Comparison of ENCODE assay signal across 28 mouse cellular contexts in the genomic region with DNA sequence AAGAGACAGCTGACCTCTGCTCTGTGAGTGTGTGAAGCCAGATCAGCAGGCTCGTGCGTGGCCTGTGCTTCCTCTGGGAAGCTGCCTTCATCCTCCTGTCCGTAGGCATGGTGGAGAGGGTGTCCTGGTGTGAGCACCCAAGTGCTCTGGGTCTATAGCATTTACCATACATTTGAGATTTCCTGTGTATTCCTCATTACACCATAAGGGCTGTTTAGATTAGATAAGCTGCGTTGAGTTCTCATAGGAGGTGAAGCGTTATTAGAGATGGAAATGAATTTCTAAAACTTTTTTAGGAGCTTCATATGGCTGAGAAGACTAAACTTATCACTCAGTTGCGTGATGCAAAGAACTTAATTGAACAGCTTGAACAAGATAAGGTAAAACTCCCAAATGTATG. TPM values are rescaled to one million over a fixed set of nuclear protein-coding genes. Genes with fewer than 3 reads are reported as not detected.
DNase-seq lines count a peak whose midpoint lies in the region; ATAC-seq and TF ChIP-seq lines count a peak whose summit lies in the region.
"Had no signal": no experiment of that assay in that cellular context is flagged by ENCODE, and none has a peak within 500 bp of the region (broad histone marks: within the 10 kb centered on the region; RNA-seq: fewer than 3 reads in every experiment).

No protein-coding gene starts in this region.

- TF ChIP-seq RAD21 in MEL (IDR thresholded peaks at IDR 0.05; ENCODE audit: low read depth, low read length) = no peak

- no peak overlapping the region for H3K4me2 ChIP-seq in liver, embryonic 13.5 days
- H3K4me2 ChIP-seq in liver, embryonic 11.5 days = no peak overlapping the region
- no peak overlapping the region for H3K4me2 ChIP-seq in forebrain, embryonic 13.5 days
- H3K4me2 ChIP-seq: embryonic facial prominence, embryonic 12.5 days; embryonic facial prominence, embryonic 15.5 days; forebrain, embryonic 15.5 days; hindbrain, embryonic 12.5 days; hindbrain, embryonic 15.5 days had no signal

- 52% methylated on average over 6 of the region's 6 CpGs for WGBS in liver, embryonic 13.5 days (ENCODE audit: insufficient replicate concordance)
- WGBS in liver, embryonic 11.5 days = 79% methylated on average over 6 of the region's 6 CpGs
- WGBS in forebrain, embryonic 13.5 days = 95% methylated on average over 6 of the region's 6 CpGs

- H3K9ac ChIP-seq in liver, embryonic 13.5 days = no peak overlapping the region
- no peak overlapping the region for H3K9ac ChIP-seq in liver, embryonic 11.5 days (ENCODE audit: low read depth, low read length)
- H3K9ac ChIP-seq in ES-E14 (ENCODE audit: insufficient read depth, low read depth, low read length, poor library complexity, severe bottlenecking) (no peak overlapping the region), MEL (ENCODE audit: control insufficient read depth, low read depth, low read length, poor library complexity, severe bottlenecking) (no peak overlapping the region)
- H3K9ac ChIP-seq in forebrain, embryonic 13.5 days = no peak overlapping the region
- H3K9ac ChIP-seq: embryonic facial prominence, embryonic 12.5 days; embryonic facial prominence, embryonic 15.5 days; forebrain, embryonic 15.5 days; hindbrain, embryonic 12.5 days; hindbrain, embryonic 15.5 days had no signal

- DNase-seq in liver, embryonic 13.5 days = no peak
- DNase-seq in liver, embryonic 11.5 days (ENCODE audit: low spot score) = no peak
- DNase-seq in ES-E14 (ENCODE audit: low read depth, low spot score) = no peak
- DNase-seq in MEL (ENCODE audit: low read depth, low spot score) = peak; percentile 43
- no peak for DNase-seq in spleen, postnatal 4 days (ENCODE audit: low spot score in 2 of 2)
- no peak for DNase-seq in lung, adult 18-20 months
- DNase-seq: adrenal gland, postnatal 10 days; adrenal gland, postnatal 36 days; cerebellum, adult 11 months; cerebellum, adult 2 months; cerebellum, adult 9-11 months; cerebellum, postnatal 25 days; gastrocnemius, postnatal 25 days; heart, adult 18-20 months had no signal

- H3K36me3 ChIP-seq in liver, embryonic 13.5 days = peaks cover 80% of the 10 kb centered on the region
- H3K36me3 ChIP-seq in liver, embryonic 11.5 days (ENCODE audit: control insufficient read depth, insufficient read depth, low read length) = peaks cover 41% of the 10 kb centered on the region
- H3K36me3 ChIP-seq in ES-E14 (ENCODE audit: control insufficient read depth, insufficient read depth, low read length, poor library complexity, severe bottlenecking) = peaks cover 27% of the 10 kb centered on the region
- peaks cover 10 to 31% of the 10 kb centered on the region in 2 experiments for H3K36me3 ChIP-seq in MEL (ENCODE audit: control insufficient read depth in 1 of 2, insufficient read depth in 2 of 2, low read length in 2 of 2)
- H3K36me3 ChIP-seq in forebrain, embryonic 13.5 days (ENCODE audit: poor library complexity, severe bottlenecking) = peaks cover 91% of the 10 kb centered on the region

- in situ Hi-C loops in ES-E14 (cut with MboI; ENCODE audit: low sequenced_read_pairs in 2 of 2, unreplicated experiment in 2 of 2) = no loop called here

- peaks cover 7% of the 10 kb centered on the region for H3K4me1 ChIP-seq in liver, embryonic 13.5 days (replicated peaks)
- 0 out of 2 replicates have a peak, but pooled peaks cover 3% of the 10 kb centered on the region for H3K4me1 ChIP-seq in liver, embryonic 11.5 days (replicated peaks; ENCODE audit: control insufficient read depth, insufficient read depth, low read length)
- H3K4me1 ChIP-seq in ES-E14 (ENCODE audit: control insufficient read depth in 2 of 2, insufficient read depth in 2 of 2, low read length in 2 of 2, poor library complexity in 1 of 2) = peaks cover 12 to 20% of the 10 kb centered on the region in 2 experiments
- H3K4me1 ChIP-seq in MEL (ENCODE audit: control insufficient read depth in 1 of 2, insufficient read depth in 2 of 2, low read length in 2 of 2) = peaks cover 6 to 10% of the 10 kb centered on the region in 2 experiments
- H3K4me1 ChIP-seq in forebrain, embryonic 13.5 days = no peaks in the 10 kb centered on the region
- H3K4me1 ChIP-seq: embryonic facial prominence, embryonic 12.5 days; embryonic facial prominence, embryonic 15.5 days; forebrain, embryonic 15.5 days; hindbrain, embryonic 12.5 days; hindbrain, embryonic 15.5 days had no signal

- H3K27me3 ChIP-seq in liver, embryonic 13.5 days = no peaks in the 10 kb centered on the region
- H3K27me3 ChIP-seq in liver, embryonic 11.5 days (replicated peaks; ENCODE audit: control insufficient read depth, insufficient read depth, low read length) = no peaks in the 10 kb centered on the region
- no peaks in the 10 kb centered on the region for H3K27me3 ChIP-seq in MEL (ENCODE audit: control insufficient read depth in 1 of 2, insufficient read depth in 2 of 2, low read length in 2 of 2)
- no peaks in the 10 kb centered on the region for H3K27me3 ChIP-seq in forebrain, embryonic 13.5 days
- H3K27me3 ChIP-seq: embryonic facial prominence, embryonic 12.5 days; embryonic facial prominence, embryonic 15.5 days; forebrain, embryonic 15.5 days; hindbrain, embryonic 12.5 days; hindbrain, embryonic 15.5 days had no signal

- peak; percentile 51; the same call in 1 of the 2 replicates for ATAC-seq in liver, embryonic 13.5 days (ENCODE audit: low read depth)
- no peak; the same call in 1 of the 2 replicates for ATAC-seq in liver, embryonic 11.5 days (replicated peaks; ENCODE audit: low FRiP score)
- peak; percentile 58; the same call in 1 of the 2 replicates for ATAC-seq in megakaryocyte progenitor cell, adult 5-6 weeks (replicated peaks; ENCODE audit: poor library complexity)
- no peak for ATAC-seq in forebrain, embryonic 13.5 days
- ATAC-seq: activated CD4-positive, CD25-positive, alpha-beta regulatory T cell, adult 4 months; CD4-positive, CD25-positive, alpha-beta regulatory T cell, adult 4 months; forebrain, embryonic 15.5 days had no signal

- TF ChIP-seq CTCF in MEL (IDR thresholded peaks at IDR 0.05 in 2 of 3, conservative IDR thresholded peaks at IDR 0.05 in 1 of 3; ENCODE audit: control insufficient read depth in 1 of 3, insufficient read depth in 1 of 3, low read depth in 2 of 3, low read length in 3 of 3, poor library complexity in 1 of 3, severe bottlenecking in 1 of 3) = no peak

- no peak overlapping the region for H3K4me3 ChIP-seq in liver, embryonic 13.5 days (replicated peaks)
- H3K4me3 ChIP-seq in liver, embryonic 11.5 days (ENCODE audit: low read depth, low read length) = no peak overlapping the region
- H3K4me3 ChIP-seq in ES-E14 (ENCODE audit: insufficient read depth in 1 of 2, low read depth in 1 of 2, low read length in 2 of 2, poor library complexity in 1 of 2, severe bottlenecking in 1 of 2) (peak overlapping the region in 1 of 2 experiments; percentile 2; a peak in 1 of 4 replicates), MEL (ENCODE audit: control insufficient read depth in 1 of 2, insufficient read depth in 1 of 2, low read depth in 2 of 2, low read length in 2 of 2) (no peak overlapping the region)
- no peak overlapping the region for H3K4me3 ChIP-seq in forebrain, embryonic 13.5 days
- H3K4me3 ChIP-seq: embryonic facial prominence, embryonic 12.5 days; embryonic facial prominence, embryonic 15.5 days; forebrain, embryonic 15.5 days; hindbrain, embryonic 12.5 days; hindbrain, embryonic 15.5 days had no signal

- H3K27ac ChIP-seq in liver, embryonic 13.5 days = no peak overlapping the region
- H3K27ac ChIP-seq in liver, embryonic 11.5 days (ENCODE audit: low read depth, low read length) = no peak overlapping the region
- H3K27ac ChIP-seq in ES-E14 (ENCODE audit: insufficient read depth, low read depth, low read length, poor library complexity, severe bottlenecking) (0 out of 2 replicates have a peak overlapping the region, but pooled peaks have one; percentile 17), MEL (ENCODE audit: control insufficient read depth, low read depth, low read length) (no peak overlapping the region)
- no peak overlapping the region for H3K27ac ChIP-seq in forebrain, embryonic 13.5 days
- H3K27ac ChIP-seq: embryonic facial prominence, embryonic 12.5 days; embryonic facial prominence, embryonic 15.5 days; forebrain, embryonic 15.5 days; hindbrain, embryonic 12.5 days; hindbrain, embryonic 15.5 days had no signal

- TF ChIP-seq EP300 in MEL (IDR thresholded peaks at IDR 0.05; ENCODE audit: low read depth in 1 of 2, low read length in 2 of 2) = peak; percentile 58 to 70; a peak in 3 of 4 replicates

- no peak for TF ChIP-seq POLR2A in MEL (IDR thresholded peaks at IDR 0.05; ENCODE audit: control insufficient read depth in 1 of 2, insufficient read depth in 1 of 2, low read depth in 1 of 2, low read length in 2 of 2, poor library complexity in 1 of 2)

- no peaks in the 10 kb centered on the region for H3K79me2 ChIP-seq in MEL (ENCODE audit: control insufficient read depth, insufficient read depth, low read length, poor library complexity)

- no peaks in the 10 kb centered on the region for H3K9me3 ChIP-seq in liver, embryonic 13.5 days (replicated peaks)
- no peaks in the 10 kb centered on the region for H3K9me3 ChIP-seq in liver, embryonic 11.5 days (ENCODE audit: control insufficient read depth, low read length)
- H3K9me3 ChIP-seq in ES-E14 (ENCODE audit: control insufficient read depth, insufficient read depth, low read depth, low read length) (no peaks in the 10 kb centered on the region), MEL (replicated peaks; ENCODE audit: insufficient read depth, low read length) (no peaks in the 10 kb centered on the region)
- H3K9me3 ChIP-seq in forebrain, embryonic 13.5 days (replicated peaks) = no peaks in the 10 kb centered on the region
- H3K9me3 ChIP-seq: embryonic facial prominence, embryonic 12.5 days; embryonic facial prominence, embryonic 15.5 days; forebrain, embryonic 15.5 days; hindbrain, embryonic 12.5 days; hindbrain, embryonic 15.5 days had no signal

RNA-seq across cellular contexts. Expression of gene Golga4, which starts 30.9 kb away (rescaled TPM):
- 14.6 and 17.7 TPM in 2 replicates for polyA plus RNA-seq in liver, embryonic 13.5 days (2015; fragmentation: Nextera tagmentation; extraction: Ambion mirVana)
- 39.5 and 42.9 TPM in 2 replicates for polyA plus RNA-seq in liver, embryonic 11.5 days (2014; fragmentation: Nextera tagmentation; extraction: Ambion mirVana)
- 73.3 and 78.4 TPM in 2 replicates for total RNA-seq in ES-E14 (2012; rRNA removed)
- total RNA-seq in MEL (2012; rRNA removed) = 29.1 and 29.8 TPM in 2 replicates
- polyA plus RNA-seq in MEL (2012; ENCODE audit: insufficient read depth in 1 of 2, insufficient read length in 2 of 2, low read depth in 1 of 2, low replicate concordance in 2 of 2, missing spikeins in 1 of 2) = 100 to 1,000 TPM in 1 of 2 experiments, 10 to 100 TPM in 1; 38.9 to 465 TPM
- 24.0 and 40.8 TPM in 2 replicates for total RNA-seq in megakaryocyte progenitor cell, adult 5-6 weeks (2015)
- total RNA-seq in megakaryocyte progenitor cell, adult 5-6 weeks (2017) = 68.4 and 88.5 TPM in 2 replicates
- 54.3 and 56.1 TPM in 2 replicates for polyA plus RNA-seq in forebrain, embryonic 13.5 days (2015; fragmentation: Nextera tagmentation; extraction: Ambion mirVana)

RNA-seq across cellular contexts. Expression of gene Eomes, which starts 58.9 kb away (rescaled TPM):
- polyA plus RNA-seq in liver, embryonic 13.5 days (2015; fragmentation: Nextera tagmentation; extraction: Ambion mirVana) = not detected in 2 replicates
- not detected in 2 replicates for polyA plus RNA-seq in liver, embryonic 11.5 days (2014; fragmentation: Nextera tagmentation; extraction: Ambion mirVana)
- total RNA-seq in ES-E14 (2012; rRNA removed) (1.1 and 3.2 TPM in 2 replicates), MEL (2012; rRNA removed) (not detected in 2 replicates)
- polyA plus RNA-seq in MEL (2012; ENCODE audit: insufficient read depth in 1 of 2, insufficient read length in 2 of 2, low read depth in 1 of 2, low replicate concordance in 2 of 2, missing spikeins in 1 of 2) = not detected
- not detected in 2 replicates for total RNA-seq in megakaryocyte progenitor cell, adult 5-6 weeks (2015)
- total RNA-seq in megakaryocyte progenitor cell, adult 5-6 weeks (2017) = not detected in 2 replicates
- polyA plus RNA-seq in forebrain, embryonic 13.5 days (2015; fragmentation: Nextera tagmentation; extraction: Ambion mirVana) = 24.4 and 30.7 TPM in 2 replicates
- total RNA-seq: common myeloid progenitor, adult 5-6 weeks; gastrocnemius, adult 8-10 months; gastrocnemius, postnatal 25 days; heart, postnatal 25 days had no signal
- polyA plus RNA-seq: embryonic facial prominence, embryonic 15.5 days; heart, embryonic 14.5 days; heart, postnatal 0 days had no signal

Comparison
In these comparisons a context has a peak if more than half of its experiments do, and no peak if none do; other contexts are left out.
1. ATAC-seq: peak in liver, embryonic 13.5 days (single experiment) and megakaryocyte progenitor cell, adult 5-6 weeks (single experiment); none in liver, embryonic 11.5 days (single experiment) and forebrain, embryonic 13.5 days (single experiment).
2. RNA of gene Eomes, which starts 58.9 kb away (polyA plus RNA-seq): 24.4 to 30.7 TPM in forebrain, embryonic 13.5 days; not detected in liver, embryonic 11.5 days, not detected in liver, embryonic 13.5 days and not detected in MEL; every median in the first group is over 10 times any median in the second.